Mouse (Mus musculus): ENCODE results near the gene Rpl38. TPM values are rescaled to one million over a fixed set of nuclear protein-coding genes. Genes with fewer than 3 reads are reported as not detected.

Rpl38 gene
- polyA plus RNA-seq, 1 experiment from 2014 or later = 943 TPM

DNA sequence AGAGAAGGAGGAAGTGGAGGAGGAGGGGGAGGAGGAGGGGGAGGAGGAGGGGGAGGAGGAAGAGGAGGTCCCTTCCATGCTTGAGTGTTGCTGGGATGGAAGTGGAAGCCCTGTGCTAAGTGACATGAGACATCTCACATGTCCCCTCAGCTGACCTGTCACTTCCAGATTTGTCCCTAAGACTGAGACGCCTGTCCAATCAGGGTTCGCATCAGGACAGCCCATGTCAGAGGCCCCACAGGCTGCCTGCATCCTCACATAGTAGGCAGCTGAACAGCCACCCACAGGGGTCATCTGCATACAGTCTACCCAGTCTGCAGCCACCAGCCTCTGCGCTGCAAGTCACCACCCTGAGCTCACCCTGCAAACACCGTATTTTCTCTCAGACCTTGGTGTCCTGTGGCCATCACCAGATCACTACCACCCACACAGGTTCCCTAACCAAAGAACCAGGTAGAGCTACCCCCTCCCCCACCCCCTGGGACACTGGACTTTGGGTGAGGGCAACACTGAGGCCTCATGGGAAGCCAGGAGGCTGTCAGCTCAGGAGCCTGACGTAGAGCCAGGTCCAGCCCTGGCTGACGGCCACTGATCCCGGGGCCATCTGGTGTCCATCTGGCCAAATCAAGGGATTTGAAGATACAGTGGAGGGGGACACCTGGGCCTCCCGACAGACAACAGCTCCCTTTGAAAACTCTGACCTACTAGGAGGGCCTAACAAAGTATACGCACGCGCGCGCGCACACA lies 16.5 kb downstream of the Rpl38 start:
- H3K9ac ChIP-seq (ENCODE audit: low read length) = no peak overlapping the region
- no peaks in the 10 kb centered on the region for H3K36me3 ChIP-seq (ENCODE audit: control insufficient read depth, insufficient read depth, low read length)
- H3K4me1 ChIP-seq (replicated peaks; ENCODE audit: control insufficient read depth, insufficient read depth, low read length) = 0 out of 2 replicates have a peak, but pooled peaks cover 2% of the 10 kb centered on the region
- WGBS = 84% methylated on average over 14 of the region's 14 CpGs
- no peak overlapping the region for H3K27ac ChIP-seq (ENCODE audit: low read depth, low read length)
- ATAC-seq (replicated peaks; ENCODE audit: low FRiP score) (no peak; the same call in 1 of the 2 replicates), DNase-seq (ENCODE audit: low spot score) (no peak)
- no peak overlapping the region for H3K4me2 ChIP-seq (ENCODE audit: low read depth, low read length, severe bottlenecking)
- H3K9me3 ChIP-seq (ENCODE audit: control insufficient read depth, low read length) = no peaks in the 10 kb centered on the region
- H3K4me3 ChIP-seq (ENCODE audit: low read depth, low read length) = no peak overlapping the region
- H3K27me3 ChIP-seq (ENCODE audit: control insufficient read depth, insufficient read depth, low read length) = no peaks in the 10 kb centered on the region

DNA sequence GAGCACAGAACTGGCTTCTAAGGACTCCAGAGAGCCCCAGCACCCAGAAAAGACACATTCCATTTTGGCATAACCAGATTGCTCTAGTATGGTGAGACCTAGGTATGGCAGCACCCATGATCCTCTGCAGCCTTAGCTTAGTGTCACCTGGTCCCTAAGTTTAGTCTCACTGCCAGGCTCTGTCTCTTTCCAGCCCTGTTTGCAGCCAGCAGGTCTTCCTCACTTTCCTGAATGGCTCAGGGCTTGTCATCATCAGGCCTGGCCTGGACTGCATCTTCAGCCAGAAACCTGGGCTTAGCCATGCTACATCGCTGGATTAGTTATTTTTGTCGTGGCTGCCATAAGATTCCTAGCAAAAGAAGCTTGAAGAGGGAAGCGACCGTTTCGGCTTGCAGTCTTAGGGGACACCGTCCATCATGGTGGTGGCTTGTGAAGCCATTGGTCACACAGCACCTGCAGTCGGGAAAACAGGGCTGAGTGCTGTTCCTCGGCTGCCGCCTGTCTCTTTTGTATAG lies 17.3 kb downstream of the Rpl38 start:
- 86% methylated on average over 9 of the region's 9 CpGs for WGBS
- H3K9me3 ChIP-seq (ENCODE audit: control insufficient read depth, low read length) = no peaks in the 10 kb centered on the region
- H3K4me1 ChIP-seq (replicated peaks; ENCODE audit: control insufficient read depth, insufficient read depth, low read length) = no peaks in the 10 kb centered on the region
- H3K27me3 ChIP-seq (ENCODE audit: control insufficient read depth, insufficient read depth, low read length) = no peaks in the 10 kb centered on the region
- DNase-seq (ENCODE audit: low spot score) (no peak), ATAC-seq (replicated peaks; ENCODE audit: low FRiP score) (no peak)
- H3K4me2 ChIP-seq (ENCODE audit: low read depth, low read length, severe bottlenecking) = no peak overlapping the region
- no peak overlapping the region for H3K4me3 ChIP-seq (ENCODE audit: low read depth, low read length)
- H3K9ac ChIP-seq (ENCODE audit: low read length) = no peak overlapping the region
- no peaks in the 10 kb centered on the region; the same call in 1 of the 2 replicates for H3K36me3 ChIP-seq (ENCODE audit: control insufficient read depth, insufficient read depth, low read length)
- no peak overlapping the region for H3K27ac ChIP-seq (ENCODE audit: low read depth, low read length)

DNA sequence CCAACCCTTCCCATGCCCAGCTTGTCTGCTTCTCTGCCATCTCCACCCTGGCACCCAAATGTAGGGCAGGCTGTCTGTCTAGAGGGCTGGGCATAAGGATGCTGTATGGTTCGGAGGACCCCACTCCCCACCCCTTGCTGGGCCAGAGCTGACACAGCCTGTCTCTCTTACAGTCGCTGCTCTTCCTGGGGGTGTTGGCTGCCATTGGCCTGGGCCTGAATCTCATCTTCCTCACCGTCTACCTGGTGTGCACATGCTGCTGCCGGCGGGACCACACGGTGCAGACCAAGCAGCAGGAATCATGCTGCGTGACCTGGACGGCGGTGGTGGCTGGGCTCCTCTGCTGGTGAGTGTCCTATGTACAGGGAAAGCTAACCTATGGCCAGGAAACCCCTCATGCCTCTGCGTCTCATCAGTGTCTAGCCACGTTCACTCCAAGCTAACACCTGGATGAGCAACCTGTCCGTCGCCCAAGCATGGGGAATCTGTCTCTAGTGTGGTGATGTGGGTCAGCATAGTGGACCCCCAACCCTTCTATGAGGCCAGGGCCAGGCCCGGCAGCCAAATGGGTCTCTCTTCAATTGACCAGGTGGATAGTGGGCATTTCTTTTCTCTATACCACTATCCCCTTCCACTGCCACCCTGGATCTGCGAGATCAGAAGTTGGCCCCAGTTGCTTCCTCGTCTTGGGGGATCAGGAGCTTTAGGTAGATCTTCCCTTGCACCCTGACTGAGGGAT lies 18.1 kb downstream of the Rpl38 start:
- no peaks in the 10 kb centered on the region for H3K4me1 ChIP-seq (replicated peaks; ENCODE audit: control insufficient read depth, insufficient read depth, low read length)
- no peak overlapping the region for H3K9ac ChIP-seq (ENCODE audit: low read length)
- 93% methylated on average over 16 of the region's 16 CpGs for WGBS
- H3K4me3 ChIP-seq (ENCODE audit: low read depth, low read length) = no peak overlapping the region
- H3K27ac ChIP-seq (ENCODE audit: low read depth, low read length) = no peak overlapping the region
- ATAC-seq (replicated peaks; ENCODE audit: low FRiP score) = no peak
- H3K4me2 ChIP-seq (ENCODE audit: low read depth, low read length, severe bottlenecking) = no peak overlapping the region
- no peaks in the 10 kb centered on the region for H3K9me3 ChIP-seq (ENCODE audit: control insufficient read depth, low read length)
- H3K27me3 ChIP-seq (ENCODE audit: control insufficient read depth, insufficient read depth, low read length) = no peaks in the 10 kb centered on the region
- no peak for DNase-seq (ENCODE audit: low spot score)
- no peaks in the 10 kb centered on the region; the same call in 1 of the 2 replicates for H3K36me3 ChIP-seq (ENCODE audit: control insufficient read depth, insufficient read depth, low read length)

DNA sequence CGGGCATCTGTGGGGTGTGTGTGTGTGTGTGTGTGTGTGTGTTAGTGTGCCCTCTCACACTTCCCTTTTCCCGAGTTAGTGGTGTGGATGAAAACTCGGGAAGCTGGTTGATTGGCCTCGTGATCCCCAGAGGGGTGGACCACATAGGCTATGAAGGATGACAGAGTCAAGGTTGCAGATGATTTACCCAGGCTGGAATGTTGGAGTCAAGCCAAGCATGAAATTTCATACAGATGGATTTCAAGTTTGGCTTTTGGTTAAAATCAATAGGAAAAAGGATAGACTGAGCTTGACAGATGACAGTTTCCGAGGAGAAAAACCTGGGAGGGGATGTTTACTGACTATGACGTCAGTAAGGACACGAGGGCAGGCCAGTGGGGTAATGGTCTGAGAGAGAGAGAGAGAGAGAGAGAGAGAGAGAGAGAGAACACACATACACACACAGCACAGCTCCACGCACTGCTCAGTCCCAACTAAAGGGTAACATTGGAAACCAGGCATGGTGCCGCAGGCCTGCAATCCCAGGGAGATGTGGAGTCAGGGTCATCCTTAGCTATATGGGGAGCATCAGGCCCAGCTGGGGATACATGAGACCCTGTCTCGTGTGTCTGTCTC lies 19.4 kb downstream of the Rpl38 start:
- Histone ChIP-seq H3K9me3 (ENCODE audit: control insufficient read depth, low read length) (no peaks in the 10 kb centered on the region), H3K27ac (ENCODE audit: low read depth, low read length) (no peak overlapping the region), H3K4me3 (ENCODE audit: low read depth, low read length) (no peak overlapping the region), H3K4me1 (replicated peaks; ENCODE audit: control insufficient read depth, insufficient read depth, low read length) (no peaks in the 10 kb centered on the region), H3K36me3 (ENCODE audit: control insufficient read depth, insufficient read depth, low read length) (no peaks in the 10 kb centered on the region; the same call in 1 of the 2 replicates), H3K27me3 (ENCODE audit: control insufficient read depth, insufficient read depth, low read length) (no peaks in the 10 kb centered on the region), H3K4me2 (ENCODE audit: low read depth, low read length, severe bottlenecking) (no peak overlapping the region), H3K9ac (ENCODE audit: low read length) (no peak overlapping the region)
- ATAC-seq (replicated peaks; ENCODE audit: low FRiP score) = no peak
- no peak for DNase-seq (ENCODE audit: low spot score)
- WGBS = 69% methylated on average over 10 of the region's 10 CpGs

DNA sequence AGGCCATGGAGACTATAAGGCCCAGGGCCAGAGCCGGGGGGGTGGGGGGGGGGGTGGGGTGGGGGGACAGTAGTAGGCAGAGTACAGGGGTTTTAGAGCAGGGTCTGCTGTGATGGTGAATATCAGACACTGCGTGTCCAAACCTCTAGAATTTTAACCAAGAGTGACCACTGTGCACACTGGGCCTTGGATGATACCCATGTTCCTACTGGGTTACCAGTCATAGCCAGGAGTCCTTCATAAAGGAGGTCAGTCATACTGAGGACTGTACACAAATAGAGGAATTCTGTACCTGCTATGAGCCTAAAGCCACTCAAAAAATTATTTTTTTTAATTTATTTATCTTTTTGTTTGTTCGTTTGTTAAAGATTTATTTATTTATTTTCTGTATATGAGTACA lies 20.4 kb downstream of the Rpl38 start:
- no peak overlapping the region for H3K4me3 ChIP-seq (ENCODE audit: low read depth, low read length)
- 91% methylated on average over 2 of the region's 3 CpGs for WGBS
- no peak for DNase-seq (ENCODE audit: low spot score)
- no peak overlapping the region for H3K4me2 ChIP-seq (ENCODE audit: low read depth, low read length, severe bottlenecking)
- H3K9me3 ChIP-seq (ENCODE audit: control insufficient read depth, low read length) = no peaks in the 10 kb centered on the region
- no peak for ATAC-seq (replicated peaks; ENCODE audit: low FRiP score)
- H3K4me1 ChIP-seq (replicated peaks; ENCODE audit: control insufficient read depth, insufficient read depth, low read length) = no peaks in the 10 kb centered on the region
- H3K9ac ChIP-seq (ENCODE audit: low read length) = no peak overlapping the region
- no peak overlapping the region for H3K27ac ChIP-seq (ENCODE audit: low read depth, low read length)
- no peaks in the 10 kb centered on the region for H3K27me3 ChIP-seq (ENCODE audit: control insufficient read depth, insufficient read depth, low read length)
- H3K36me3 ChIP-seq (ENCODE audit: control insufficient read depth, insufficient read depth, low read length) = no peaks in the 10 kb centered on the region; the same call in 1 of the 2 replicates

DNA sequence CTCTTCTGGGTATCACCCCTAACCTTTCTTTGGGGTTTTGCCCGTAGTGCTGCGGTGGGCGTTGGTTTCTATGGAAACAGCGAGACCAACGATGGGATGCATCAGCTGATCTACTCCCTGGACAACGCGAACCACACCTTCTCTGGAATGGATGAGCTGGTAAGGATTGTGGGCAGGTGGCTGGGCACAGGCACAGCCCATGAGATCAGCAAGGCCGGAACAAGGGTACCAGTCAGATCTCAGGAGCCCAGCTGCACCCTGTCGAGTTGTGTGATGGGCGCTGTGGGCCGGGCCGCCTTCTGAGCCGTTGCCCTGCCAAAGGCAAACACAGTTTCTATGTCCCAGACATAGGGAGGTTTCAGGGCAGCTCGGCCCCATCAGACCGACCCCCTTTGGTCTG lies 21.9 kb downstream of the Rpl38 start:
- H3K4me3 ChIP-seq (ENCODE audit: low read depth, low read length) = no peak overlapping the region
- H3K9ac ChIP-seq (ENCODE audit: low read length) = no peak overlapping the region
- ATAC-seq (replicated peaks; ENCODE audit: low FRiP score) (no peak), DNase-seq (ENCODE audit: low spot score) (no peak)
- H3K27ac ChIP-seq (ENCODE audit: low read depth, low read length) = no peak overlapping the region
- H3K4me2 ChIP-seq (ENCODE audit: low read depth, low read length, severe bottlenecking) = no peak overlapping the region
- 93% methylated on average over 15 of the region's 15 CpGs for WGBS
- no peaks in the 10 kb centered on the region; the same call in 1 of the 2 replicates for H3K36me3 ChIP-seq (ENCODE audit: control insufficient read depth, insufficient read depth, low read length)
- H3K27me3 ChIP-seq (ENCODE audit: control insufficient read depth, insufficient read depth, low read length) = no peaks in the 10 kb centered on the region
- H3K9me3 ChIP-seq (ENCODE audit: control insufficient read depth, low read length) = no peaks in the 10 kb centered on the region
- H3K4me1 ChIP-seq (replicated peaks; ENCODE audit: control insufficient read depth, insufficient read depth, low read length) = no peaks in the 10 kb centered on the region

DNA sequence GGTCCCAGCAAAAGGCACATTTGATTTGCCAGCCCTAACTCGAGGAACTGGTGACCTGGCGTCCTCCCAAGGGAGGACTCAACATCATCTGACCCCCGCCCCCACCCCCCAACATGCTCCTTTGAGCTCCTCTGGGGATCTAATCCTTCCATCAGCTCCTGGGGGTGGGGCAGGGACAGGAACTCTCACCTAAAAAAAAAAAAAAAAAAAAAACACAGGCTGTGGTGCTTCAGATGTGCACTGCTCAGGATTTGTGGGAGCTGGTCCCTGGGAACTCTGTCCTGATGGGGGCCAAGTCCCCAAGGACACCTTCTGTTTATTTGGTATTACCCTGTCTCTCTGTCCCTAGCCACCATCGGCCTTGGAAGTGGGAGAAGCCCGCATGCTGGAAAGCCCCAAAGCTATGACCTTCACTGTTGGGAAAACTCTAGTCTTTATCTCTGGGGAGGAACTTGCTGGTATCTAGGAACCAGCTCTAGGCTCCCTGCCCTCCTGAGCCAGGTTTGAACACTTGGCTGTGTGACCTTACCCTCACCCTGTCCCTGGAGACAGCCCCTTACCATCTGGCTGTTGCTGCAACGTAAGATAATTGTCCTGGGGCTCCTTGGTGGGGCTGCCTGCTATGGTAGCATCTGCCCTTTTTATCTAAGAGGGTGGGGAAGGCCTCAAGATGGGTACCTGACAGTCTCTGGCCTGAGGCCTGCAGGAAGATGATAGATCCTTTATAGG lies 23.3 kb downstream of the Rpl38 start:
- WGBS = 66% methylated on average over 6 of the region's 6 CpGs
- no peak overlapping the region for H3K27ac ChIP-seq (ENCODE audit: low read depth, low read length)
- ATAC-seq (replicated peaks; ENCODE audit: low FRiP score) = no peak

DNA sequence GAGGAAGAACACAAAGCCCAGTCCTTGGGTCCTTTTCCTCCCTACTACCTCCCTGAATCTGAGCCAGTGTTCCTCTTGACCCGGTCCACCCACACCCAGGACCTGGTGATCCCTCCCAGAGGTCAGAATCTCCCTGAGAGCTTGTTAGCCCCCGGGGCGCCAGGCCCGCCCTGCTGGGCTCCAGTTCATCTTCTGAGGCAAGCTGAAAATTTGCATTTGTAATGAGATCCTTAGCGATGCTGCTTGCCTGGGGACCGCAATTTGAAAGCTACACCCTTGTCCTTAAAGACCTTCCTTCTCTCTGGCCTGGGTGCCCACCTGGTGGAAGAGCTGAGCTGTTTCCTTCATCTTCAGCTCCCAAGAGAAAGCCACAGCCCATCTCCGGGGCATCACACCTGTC lies 24.3 kb downstream of the Rpl38 start:
- Histone ChIP-seq H3K4me2 (ENCODE audit: low read depth, low read length, severe bottlenecking) (no peak overlapping the region), H3K4me3 (ENCODE audit: low read depth, low read length) (no peak overlapping the region), H3K4me1 (replicated peaks; ENCODE audit: control insufficient read depth, insufficient read depth, low read length) (no peaks in the 10 kb centered on the region), H3K36me3 (ENCODE audit: control insufficient read depth, insufficient read depth, low read length) (no peaks in the 10 kb centered on the region; the same call in 1 of the 2 replicates), H3K27me3 (ENCODE audit: control insufficient read depth, insufficient read depth, low read length) (no peaks in the 10 kb centered on the region), H3K27ac (ENCODE audit: low read depth, low read length) (no peak overlapping the region), H3K9ac (ENCODE audit: low read length) (no peak overlapping the region), H3K9me3 (ENCODE audit: control insufficient read depth, low read length) (no peaks in the 10 kb centered on the region)
- no peak for DNase-seq (ENCODE audit: low spot score)
- WGBS = 55% methylated on average over 7 of the region's 7 CpGs
- ATAC-seq (replicated peaks; ENCODE audit: low FRiP score) = no peak

More for the DNA sequence above, 23.3 kb downstream of the Rpl38 start:
- no peaks in the 10 kb centered on the region for H3K4me1 ChIP-seq (replicated peaks; ENCODE audit: control insufficient read depth, insufficient read depth, low read length)
- H3K9me3 ChIP-seq (ENCODE audit: control insufficient read depth, low read length) = no peaks in the 10 kb centered on the region
- DNase-seq (ENCODE audit: low spot score) = no peak
- no peak overlapping the region for H3K9ac ChIP-seq (ENCODE audit: low read length)
- H3K4me2 ChIP-seq (ENCODE audit: low read depth, low read length, severe bottlenecking) = no peak overlapping the region
- H3K27me3 ChIP-seq (ENCODE audit: control insufficient read depth, insufficient read depth, low read length) = no peaks in the 10 kb centered on the region
- no peak overlapping the region for H3K4me3 ChIP-seq (ENCODE audit: low read depth, low read length)
- no peaks in the 10 kb centered on the region; the same call in 1 of the 2 replicates for H3K36me3 ChIP-seq (ENCODE audit: control insufficient read depth, insufficient read depth, low read length)
